Mouse (Mus musculus) embryonic fibroblast, embryonic 13.5 days (primary cell): ENCODE measurements around the gene Ggact. TPM values are rescaled to one million over a fixed set of nuclear protein-coding genes. Genes with fewer than 3 reads are reported as not detected.

ENCODE experiments used
- H3K27ac ChIP-seq: 2 replicates; pipeline ENCODE4 v1.5.1; 2012; ENCODE audit warnings: low read length, control low read depth, inconsistent platforms; ENCODE audit not compliant: insufficient read depth
- H3K4me1 ChIP-seq: 2 replicates; pipeline ENCODE4 v1.6.1; 2011; ENCODE audit warnings: low read length; ENCODE audit not compliant: control insufficient read depth, insufficient read depth
- H3K4me3 ChIP-seq: 2 replicates; pipeline ENCODE4 v1.5.1; 2011; ENCODE audit warnings: mild to moderate bottlenecking, control low read depth, low read length; ENCODE audit not compliant: insufficient read depth
- CTCF ChIP-seq: IDR thresholded peaks from 2 replicates; pipeline ENCODE4 v1.5.1; 2011; ENCODE audit warnings: mild to moderate bottlenecking, control low read depth, low read length, moderate library complexity, borderline replicate concordance; ENCODE audit not compliant: insufficient read depth
- POLR2A ChIP-seq: IDR thresholded peaks from 2 replicates; pipeline ENCODE4 v1.6.1; 2011; ENCODE audit warnings: low read depth, mild to moderate bottlenecking, control low read depth, low read length, moderate library complexity
- polyA plus RNA-seq: library from polyadenylated mRNA; stranded (reverse); fragments of >200 nt; gene quantifications from 2 replicates; pipeline ENCODE4 v1.2.4, GENCODE M21; 2011; ENCODE audit warnings: low read depth; ENCODE audit not compliant: missing spikeins, insufficient read length

The Ggact gene
- polyA plus RNA-seq, 1 experiment, result 26.6 TPM

- Histone ChIP-seq H3K4me1 (no peaks in the 10 kb centered on the region), H3K27ac (no peak overlapping the region), H3K4me3 (no peak overlapping the region)
- TF ChIP-seq POLR2A, result no peak
- TF ChIP-seq CTCF, result no peak
These were observed 4.1 kb upstream of the Ggact start for GRCm38 (mm10) chr14:122917676-122918075.

GRCm38 (mm10) chr14:122912812-122913498 lies 602 bp downstream of the Ggact start:
- TF ChIP-seq POLR2A, result peak; percentile 49
- TF ChIP-seq CTCF, result no peak
- peak overlapping the region; percentile 69 for H3K4me3 ChIP-seq
- H3K27ac ChIP-seq, result peak overlapping the region; percentile 40; the same call in 1 of the 2 replicates
- no peaks in the 10 kb centered on the region for H3K4me1 ChIP-seq

- H3K27ac ChIP-seq, result peak overlapping the region; percentile 40; the same call in 1 of the 2 replicates
- TF ChIP-seq POLR2A (0 out of 2 replicates have a peak, but pooled peaks have one; percentile 9), CTCF (no peak)
- no peaks in the 10 kb centered on the region for H3K4me1 ChIP-seq
- peak overlapping the region; percentile 69 for H3K4me3 ChIP-seq
These were observed 1.4 kb downstream of the Ggact start for GRCm38 (mm10) chr14:122912137-122912536.

GRCm38 (mm10) chr14:122911265-122911664 lies 2.3 kb downstream of the Ggact start:
- TF ChIP-seq POLR2A (no peak), CTCF (no peak)
- no peak overlapping the region for H3K4me3 ChIP-seq
- H3K4me1 ChIP-seq, result no peaks in the 10 kb centered on the region

GRCm38 (mm10) chr14:122909368-122910091 lies 4.0 kb downstream of the Ggact start:
- no peak overlapping the region for H3K4me3 ChIP-seq
- TF ChIP-seq POLR2A (no peak), CTCF (no peak)
- H3K27ac ChIP-seq, result no peak overlapping the region
- H3K4me1 ChIP-seq, result no peaks in the 10 kb centered on the region

More at GRCm38 (mm10) chr14:122911265-122911664, 2.3 kb downstream of the Ggact start:
- H3K27ac ChIP-seq, result no peak overlapping the region

- TF ChIP-seq POLR2A, result no peak
- no peak overlapping the region for H3K4me3 ChIP-seq
- H3K4me1 ChIP-seq, result peaks cover 9% of the 10 kb centered on the region
These were observed 5.5 kb downstream of the Ggact start for GRCm38 (mm10) chr14:122908075-122908474.

GRCm38 (mm10) chr14:122905007-122905406 lies 8.6 kb downstream of the Ggact start:
- Histone ChIP-seq H3K4me3 (no peak overlapping the region), H3K4me1 (peaks cover 21% of the 10 kb centered on the region)
- no peak for TF ChIP-seq CTCF
- TF ChIP-seq POLR2A, result no peak

More at GRCm38 (mm10) chr14:122908075-122908474, 5.5 kb downstream of the Ggact start:
- H3K27ac ChIP-seq, result no peak overlapping the region

GRCm38 (mm10) chr14:122903923-122904351 lies 9.6 kb downstream of the Ggact start:
- peak overlapping the region; percentile 96 for H3K27ac ChIP-seq
- H3K4me3 ChIP-seq, result no peak overlapping the region
- TF ChIP-seq POLR2A, result no peak
- no peak for TF ChIP-seq CTCF
- peaks cover 21% of the 10 kb centered on the region for H3K4me1 ChIP-seq

More at GRCm38 (mm10) chr14:122905007-122905406, 8.6 kb downstream of the Ggact start:
- H3K27ac ChIP-seq, result no peak overlapping the region

- H3K27ac ChIP-seq, result peak overlapping the region; percentile 55; the same call in 1 of the 2 replicates
- TF ChIP-seq CTCF (peak; percentile 25; the same call in 1 of the 2 replicates), POLR2A (no peak)
- H3K4me3 ChIP-seq, result no peak overlapping the region
- H3K4me1 ChIP-seq, result peaks cover 21% of the 10 kb centered on the region
These were observed 10.7 kb downstream of the Ggact start for GRCm38 (mm10) chr14:122902884-122903283.

- H3K4me3 ChIP-seq, result no peak overlapping the region
- H3K4me1 ChIP-seq, result peaks cover 21% of the 10 kb centered on the region
- H3K27ac ChIP-seq, result no peak overlapping the region
- TF ChIP-seq CTCF (no peak), POLR2A (no peak)
These were observed 11.4 kb downstream of the Ggact start for GRCm38 (mm10) chr14:122902136-122902535.
